Mouse (Mus musculus) lung, postnatal 0 days (tissue): Measurements from ENCODE around the gene Lin28a.

Experiments
- CTCF ChIP-seq: IDR thresholded peaks from 2 replicates; pipeline ENCODE4 v1.5.1; 2016; ENCODE audit warnings: antibody characterized with exemption, mild to moderate bottlenecking
- EP300 ChIP-seq: IDR thresholded peaks from 2 replicates; pipeline ENCODE4 v1.6.1; 2016; ENCODE audit warnings: antibody characterized with exemption, mild to moderate bottlenecking, control low read depth

- no peak for TF ChIP-seq EP300
- TF ChIP-seq CTCF, result no peak
Observed at GRCm38 (mm10) chr4:134019641-134020351, 1.2 kb upstream of the Lin28a start.
